Mouse (Mus musculus) brain, adult 10 weeks (tissue): Measurements from ENCODE around the gene Olfr47. TPM values are rescaled to one million over a fixed set of nuclear protein-coding genes. Genes with fewer than 3 reads are reported as not detected.

ENCODE experiments used
- polyA plus RNA-seq: library from polyadenylated mRNA; stranded (reverse); fragments of 350-450 nt; fragmentation: Illumina TruSeq; extraction: RNeasy Lipid Tissue Mini Kit (QIAGEN cat#74804); gene quantifications from one replicate; pipeline ENCODE4 v1.2.3, GENCODE M21; 2015; ENCODE audit warnings: low read depth, low replicate concordance

Gene Olfr47
- not detected for polyA plus RNA-seq

GRCm38 (mm10) chr6:43231255-43231654, at the start of gene Olfr47:
Olfr47 (plus strand) TSS chr6:43231529.

GRCm38 (mm10) chr6:43196781-43197180, 34.5 kb upstream of the Olfr47 start, which contains the start of gene Olfr435:
Olfr435 (plus strand) TSS chr6:43197146.

GRCm38 (mm10) chr6:43212873-43213272, 18.5 kb upstream of the Olfr47 start, which contains the start of gene Olfr434:
Olfr434 (plus strand) TSS chr6:43213021.

GRCm38 (mm10) chr6:43265363-43266041, 34.2 kb downstream of the Olfr47 start, which contains the start of gene Arhgef5:
Arhgef5 (plus strand) TSS chr6:43265582.

Other genes starting within 250 kb of the Olfr47 start
- not detected for gene Olfr441, start 125.2 kb upstream of the Olfr47 start, polyA plus RNA-seq
- gene Olfr237-ps1, start 85.0 kb upstream of the Olfr47 start, polyA plus RNA-seq, result not detected
- not detected for gene Olfr437, start 68.2 kb upstream of the Olfr47 start, polyA plus RNA-seq
- gene Olfr13, start 59.4 kb upstream of the Olfr47 start, polyA plus RNA-seq, result not detected
- not detected for gene Olfr435, start 34.4 kb upstream of the Olfr47 start, polyA plus RNA-seq
- gene Olfr434, start 18.5 kb upstream of the Olfr47 start, polyA plus RNA-seq, result not detected
- 2.1 TPM for gene Arhgef5, start 34.1 kb downstream of the Olfr47 start, polyA plus RNA-seq
- gene Nobox, start 78.0 kb downstream of the Olfr47 start, polyA plus RNA-seq, result not detected